Mouse (Mus musculus) c-Kit-positive CD71-negative TER-119-negative erythroid progenitor cells, embryonic 14.5 days (primary cell): ENCODE results near the gene Fbxo46.

ENCODE experiments used
- DNase-seq: peaks from one replicate; pipeline ENCODE4 v3.0.0-alpha.2; 2013; ENCODE audit warnings: low read depth

Fbxo46 gene

GRCm38 (mm10) chr7:19093537-19094385 is 25.9 kb upstream of the Fbxo46 start:
- DNase-seq, result peak; percentile 87

GRCm38 (mm10) chr7:19094471-19094825 is 25.2 kb upstream of the Fbxo46 start, which contains the start of gene Six5:
Six5 (plus strand) TSS chr7:19094594.
- DNase-seq, result no peak

GRCm38 (mm10) chr7:19094826-19095750 is 24.6 kb upstream of the Fbxo46 start:
- no peak for DNase-seq

- no peak for DNase-seq
Measured at GRCm38 (mm10) chr7:19095751-19096110, 23.9 kb upstream of the Fbxo46 start.

- DNase-seq, result no peak
Measured at GRCm38 (mm10) chr7:19096421-19096976, 23.2 kb upstream of the Fbxo46 start.

- DNase-seq, result no peak
Measured at GRCm38 (mm10) chr7:19097217-19097616, 22.4 kb upstream of the Fbxo46 start.

- DNase-seq, result no peak
Measured at GRCm38 (mm10) chr7:19097863-19098262, 21.8 kb upstream of the Fbxo46 start.

- no peak for DNase-seq
Measured at GRCm38 (mm10) chr7:19098811-19099210, 20.8 kb upstream of the Fbxo46 start.

GRCm38 (mm10) chr7:19100290-19100689 is 19.4 kb upstream of the Fbxo46 start:
- no peak for DNase-seq

GRCm38 (mm10) chr7:19103741-19104140 is 15.9 kb upstream of the Fbxo46 start:
- DNase-seq, result no peak

GRCm38 (mm10) chr7:19104486-19104885 is 15.2 kb upstream of the Fbxo46 start:
- DNase-seq, result no peak

GRCm38 (mm10) chr7:19107436-19107835 is 12.2 kb upstream of the Fbxo46 start:
- DNase-seq, result no peak

- DNase-seq, result no peak
Measured at GRCm38 (mm10) chr7:19109565-19109964, 10.1 kb upstream of the Fbxo46 start.

GRCm38 (mm10) chr7:19118028-19118771 is 1.5 kb upstream of the Fbxo46 start, which contains the start of gene Gm4969:
Gm4969 (minus strand) TSS chr7:19118368.
- no peak for DNase-seq

GRCm38 (mm10) chr7:19119083-19119482 is 576 bp upstream of the Fbxo46 start:
- DNase-seq, result no peak

- DNase-seq, result no peak
Measured at GRCm38 (mm10) chr7:19121686-19122085, 2.0 kb downstream of the Fbxo46 start.

GRCm38 (mm10) chr7:19124713-19125112 is 5.1 kb downstream of the Fbxo46 start:
- no peak for DNase-seq

- DNase-seq, result no peak
Measured at GRCm38 (mm10) chr7:19127744-19128143, 8.1 kb downstream of the Fbxo46 start.

GRCm38 (mm10) chr7:19129396-19129795 is 9.7 kb downstream of the Fbxo46 start:
- DNase-seq, result no peak

- DNase-seq, result no peak
Measured at GRCm38 (mm10) chr7:19130657-19131056, 11.0 kb downstream of the Fbxo46 start.

GRCm38 (mm10) chr7:19131324-19131848 is 11.7 kb downstream of the Fbxo46 start:
- DNase-seq, result peak; percentile 85

GRCm38 (mm10) chr7:19136168-19136567 is 16.5 kb downstream of the Fbxo46 start:
- DNase-seq, result no peak
